Mouse (Mus musculus): Measurements from ENCODE around the gene Ankrd36.

GRCm38 (mm10) chr11:5718611-5719354, 149.3 kb downstream of the Ankrd36 start:
- TF ChIP-seq GATA1 (IDR thresholded peaks at IDR 0.05; ENCODE audit: borderline replicate concordance, low read length) (no peak), FLI1 (IDR thresholded peaks at IDR 0.05; ENCODE audit: low read length) (no peak)
